Mouse (Mus musculus) heart, embryonic 10.5 days (tissue): ENCODE measurements at regions not wholly inside any gene's neighbourhood (a gene's known extent, or its start where the extent isn't known, plus 50 kb on each side); places are given as distances from the start of the nearest gene placed in this dataset.

Source experiments
- DNase-seq: peaks from one replicate; pipeline ENCODE4 v3.0.0-alpha.2; 2017; ENCODE audit warnings: low spot score
- H3K27ac ChIP-seq: fragments of 300-500 bp; sonication (generic); 2 replicates; pipeline ENCODE4 v1.5.1; 2016; ENCODE audit warnings: mild to moderate bottlenecking
- H3K27me3 ChIP-seq: fragments of 300-500 bp; sonication (generic); 2 replicates; pipeline ENCODE4 v1.6.1; 2016; ENCODE audit warnings: mild to moderate bottlenecking; ENCODE audit not compliant: poor library complexity, insufficient read depth, severe bottlenecking
- H3K36me3 ChIP-seq: fragments of 300-500 bp; sonication (generic); 2 replicates; pipeline ENCODE4 v1.6.1; 2016; ENCODE audit warnings: mild to moderate bottlenecking, moderate library complexity
- H3K4me1 ChIP-seq: fragments of 300-500 bp; sonication (generic); 2 replicates; pipeline ENCODE4 v1.6.1; 2016; ENCODE audit warnings: mild to moderate bottlenecking
- H3K4me3 ChIP-seq: fragments of 300-500 bp; sonication (generic); 2 replicates; pipeline ENCODE4 v1.5.1; 2016; ENCODE audit warnings: mild to moderate bottlenecking, moderate library complexity
- H3K9me3 ChIP-seq: fragments of 300-500 bp; sonication (generic); 2 replicates; pipeline ENCODE4 v1.6.1; 2016; ENCODE audit warnings: mild to moderate bottlenecking, moderate library complexity
- WGBS: fragments of 180-500 bp; shearing (Covaris S2); methylation state at CpG from one replicate; pipeline ENCODE4 v1.1.7; 2016; 5-methylcytosine and 5-hydroxymethylcytosine counted together

GRCm38 (mm10) chr6:100432688-100433533 is 145.6 kb upstream of the Rybp start:
- Histone ChIP-seq H3K4me1 (peaks cover 39% of the 10 kb centered on the region), H3K27me3 (peaks cover 68% of the 10 kb centered on the region), H3K27ac (peak overlapping the region; percentile 49), H3K4me3 (no peak overlapping the region), H3K36me3 (no peaks in the 10 kb centered on the region), H3K9me3 (no peaks in the 10 kb centered on the region)
- 32% methylated on average over 17 of the region's 17 CpGs for whole genome bisulfite sequencing
- no peak for DNase-seq

- peaks cover 29% of the 10 kb centered on the region for H3K4me1 ChIP-seq
- H3K4me3 ChIP-seq: no peak overlapping the region
- H3K9me3 ChIP-seq: no peaks in the 10 kb centered on the region
- no peak for DNase-seq
- peaks cover 54% of the 10 kb centered on the region for H3K27me3 ChIP-seq
- 84% methylated on average over 4 of the region's 4 CpGs for WGBS
- no peak overlapping the region for H3K27ac ChIP-seq
- H3K36me3 ChIP-seq: no peaks in the 10 kb centered on the region
Observed at GRCm38 (mm10) chr6:100430286-100430685, 143.0 kb upstream of the Rybp start.

- DNase-seq: no peak
- Histone ChIP-seq H3K36me3 (no peaks in the 10 kb centered on the region), H3K27ac (no peak overlapping the region), H3K4me1 (peaks cover 29% of the 10 kb centered on the region), H3K4me3 (no peak overlapping the region), H3K27me3 (peaks cover 46% of the 10 kb centered on the region), H3K9me3 (no peaks in the 10 kb centered on the region)
- 81% methylated on average over 6 of the region's 6 CpGs for WGBS
Observed at GRCm38 (mm10) chr6:100429511-100429910, 142.2 kb upstream of the Rybp start.

- Histone ChIP-seq H3K27me3 (peaks cover 42% of the 10 kb centered on the region), H3K4me3 (no peak overlapping the region)
Observed at GRCm38 (mm10) chr6:100428759-100429158, 141.5 kb upstream of the Rybp start.

GRCm38 (mm10) chr6:100425551-100425950 is 138.3 kb upstream of the Rybp start:
- no peaks in the 10 kb centered on the region for H3K9me3 ChIP-seq
- no peak overlapping the region for H3K4me3 ChIP-seq
- no peaks in the 10 kb centered on the region for H3K36me3 ChIP-seq
- no peak overlapping the region for H3K27ac ChIP-seq
- WGBS: 57% methylated on average over 1 of the region's 1 CpGs
- no peak for DNase-seq
- peaks cover 53% of the 10 kb centered on the region for H3K27me3 ChIP-seq
- H3K4me1 ChIP-seq: peaks cover 14% of the 10 kb centered on the region

More at GRCm38 (mm10) chr6:100428759-100429158, 141.5 kb upstream of the Rybp start:
- WGBS: 72% methylated on average over 6 of the region's 6 CpGs
- no peak overlapping the region for H3K27ac ChIP-seq
- no peaks in the 10 kb centered on the region for H3K9me3 ChIP-seq
- peaks cover 29% of the 10 kb centered on the region for H3K4me1 ChIP-seq
- DNase-seq: no peak
- no peaks in the 10 kb centered on the region for H3K36me3 ChIP-seq

- H3K36me3 ChIP-seq: no peaks in the 10 kb centered on the region
- H3K9me3 ChIP-seq: no peaks in the 10 kb centered on the region
- WGBS: 70% methylated on average over 12 of the region's 12 CpGs
- peaks cover 21% of the 10 kb centered on the region for H3K4me1 ChIP-seq
- peaks cover 53% of the 10 kb centered on the region for H3K27me3 ChIP-seq
- no peak for DNase-seq
- H3K27ac ChIP-seq: no peak overlapping the region
- H3K4me3 ChIP-seq: no peak overlapping the region
Observed at GRCm38 (mm10) chr6:100424788-100425403, 137.6 kb upstream of the Rybp start.

GRCm38 (mm10) chr6:100424181-100424580 is 136.9 kb upstream of the Rybp start:
- WGBS: 83% methylated on average over 6 of the region's 6 CpGs
- H3K4me3 ChIP-seq: no peak overlapping the region
- DNase-seq: no peak
- peaks cover 51% of the 10 kb centered on the region for H3K27me3 ChIP-seq
- no peak overlapping the region for H3K27ac ChIP-seq
- peaks cover 21% of the 10 kb centered on the region for H3K4me1 ChIP-seq
- no peaks in the 10 kb centered on the region for H3K9me3 ChIP-seq
- no peaks in the 10 kb centered on the region for H3K36me3 ChIP-seq

GRCm38 (mm10) chr6:100423636-100424035 is 136.4 kb upstream of the Rybp start:
- Histone ChIP-seq H3K27me3 (peaks cover 52% of the 10 kb centered on the region), H3K27ac (no peak overlapping the region), H3K4me1 (peaks cover 21% of the 10 kb centered on the region), H3K9me3 (no peaks in the 10 kb centered on the region), H3K36me3 (no peaks in the 10 kb centered on the region), H3K4me3 (no peak overlapping the region)
- DNase-seq: no peak
- 91% methylated on average over 12 of the region's 12 CpGs for WGBS

GRCm38 (mm10) chr6:100422603-100423002 is 135.3 kb upstream of the Rybp start:
- no peak overlapping the region for H3K4me3 ChIP-seq
- H3K27ac ChIP-seq: no peak overlapping the region
- no peaks in the 10 kb centered on the region for H3K9me3 ChIP-seq
- no peaks in the 10 kb centered on the region for H3K36me3 ChIP-seq
- peaks cover 47% of the 10 kb centered on the region for H3K27me3 ChIP-seq
- WGBS: 74% methylated on average over 6 of the region's 6 CpGs
- peaks cover 21% of the 10 kb centered on the region for H3K4me1 ChIP-seq
- DNase-seq: no peak

- Histone ChIP-seq H3K4me1 (peaks cover 21% of the 10 kb centered on the region), H3K9me3 (no peaks in the 10 kb centered on the region), H3K36me3 (no peaks in the 10 kb centered on the region), H3K27me3 (peaks cover 40% of the 10 kb centered on the region), H3K27ac (peak overlapping the region; percentile 32; the same call in 1 of the 2 replicates), H3K4me3 (0 out of 2 replicates have a peak overlapping the region, but pooled peaks have one; percentile 12)
- 21% methylated on average over 24 of the region's 24 CpGs for WGBS
- no peak for DNase-seq
Observed at GRCm38 (mm10) chr6:100421706-100422578, 134.7 kb upstream of the Rybp start.

- Histone ChIP-seq H3K4me3 (no peak overlapping the region), H3K9me3 (no peaks in the 10 kb centered on the region), H3K4me1 (peaks cover 28% of the 10 kb centered on the region), H3K27ac (no peak overlapping the region), H3K27me3 (peaks cover 48% of the 10 kb centered on the region), H3K36me3 (no peaks in the 10 kb centered on the region)
- no peak for DNase-seq
- WGBS: 47% methylated on average over 3 of the region's 3 CpGs
Observed at GRCm38 (mm10) chr6:100420602-100421001, 133.3 kb upstream of the Rybp start.

GRCm38 (mm10) chr6:100419782-100420540 is 132.7 kb upstream of the Rybp start:
- H3K36me3 ChIP-seq: no peaks in the 10 kb centered on the region
- no peak overlapping the region for H3K27ac ChIP-seq
- H3K4me1 ChIP-seq: peaks cover 35% of the 10 kb centered on the region
- no peaks in the 10 kb centered on the region for H3K9me3 ChIP-seq
- WGBS: 73% methylated on average over 7 of the region's 7 CpGs
- DNase-seq: no peak
- H3K27me3 ChIP-seq: peaks cover 48% of the 10 kb centered on the region
- no peak overlapping the region for H3K4me3 ChIP-seq
